Mouse (Mus musculus) yolk sac, embryonic 10.5 days (tissue): ENCODE data around the gene Sik1.
A peak's percentile ranks its signal among the peaks of the same experiment; 100 is the strongest.

ENCODE experiments used
- DNase-seq: peaks from one replicate; pipeline ENCODE4 v3.0.0-alpha.2; 2017; ENCODE audit warnings: low spot score

The Sik1 gene

GRCm38 (mm10) chr17:31831866-31832576, 23.6 kb downstream of the Sik1 start:
- DNase-seq: no peak

DNA sequence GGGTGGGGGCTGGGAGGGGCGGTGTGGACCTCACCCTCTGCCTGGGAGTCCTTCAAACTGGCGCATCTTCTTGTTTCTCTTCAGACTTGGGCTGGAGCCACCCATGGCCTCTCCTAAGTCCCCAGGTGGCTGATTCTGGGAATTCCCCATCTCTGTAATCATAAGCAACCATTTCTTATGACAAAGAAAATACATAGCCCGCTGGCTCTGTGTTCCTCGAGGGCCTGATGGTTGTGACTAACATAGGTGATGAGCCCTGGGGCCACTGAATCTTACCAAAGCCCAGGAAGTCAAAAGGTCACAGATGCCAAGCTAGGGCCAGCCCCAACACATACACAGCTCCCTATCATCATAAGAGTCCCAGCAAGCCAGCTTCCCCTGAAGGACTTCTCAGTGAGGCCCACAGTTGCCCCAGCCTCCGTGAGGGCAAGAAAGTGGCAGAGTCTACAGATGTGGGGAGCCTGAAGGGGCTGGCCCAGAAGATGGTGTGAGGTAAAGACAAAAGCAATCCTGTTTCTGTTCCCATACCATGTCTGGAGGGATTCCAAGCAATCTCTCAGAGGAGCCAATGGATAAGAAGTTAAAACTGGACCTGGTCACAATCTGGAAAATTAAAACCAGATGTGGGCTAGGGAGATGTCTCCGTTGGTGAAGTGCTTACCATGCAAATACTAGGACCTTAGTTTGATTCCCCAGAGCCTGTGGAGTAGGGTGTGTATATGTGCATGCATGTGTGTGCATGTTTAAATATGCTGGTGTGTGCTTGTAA, 24.3 kb downstream of the Sik1 start:
- no peak for DNase-seq

GRCm38 (mm10) chr17:31830506-31831075, 25.0 kb downstream of the Sik1 start:
- DNase-seq: no peak

GRCm38 (mm10) chr17:31828916-31829315, 26.7 kb downstream of the Sik1 start:
- DNase-seq: no peak

- no peak for DNase-seq
Observed at GRCm38 (mm10) chr17:31828118-31828517, 27.5 kb downstream of the Sik1 start.

GRCm38 (mm10) chr17:31827206-31827605, 28.4 kb downstream of the Sik1 start:
- no peak for DNase-seq

DNA sequence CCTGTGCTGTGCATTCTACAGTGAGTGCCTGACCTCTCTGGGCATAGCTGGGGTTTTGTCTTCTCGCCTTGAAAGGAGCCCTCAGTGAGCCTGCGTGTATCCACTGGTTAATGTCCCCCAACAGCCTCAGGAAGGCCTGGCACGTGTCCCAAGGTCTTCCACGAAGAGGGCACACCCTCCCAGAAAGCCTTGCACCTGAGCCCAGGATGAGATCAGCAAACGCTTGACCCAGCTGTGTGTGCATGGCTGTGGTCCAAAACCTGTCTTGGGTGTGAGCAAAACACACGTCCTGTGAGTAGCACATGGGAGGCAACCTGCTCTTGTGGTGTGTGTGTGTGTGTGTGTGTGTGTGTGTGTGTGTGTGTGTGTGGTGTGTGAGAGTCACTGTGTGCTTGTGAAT, 28.9 kb downstream of the Sik1 start:
- DNase-seq: no peak

GRCm38 (mm10) chr17:31825678-31826077, 29.9 kb downstream of the Sik1 start:
- DNase-seq: no peak

- DNase-seq: no peak
Observed at GRCm38 (mm10) chr17:31824812-31825211, 30.8 kb downstream of the Sik1 start.

DNA sequence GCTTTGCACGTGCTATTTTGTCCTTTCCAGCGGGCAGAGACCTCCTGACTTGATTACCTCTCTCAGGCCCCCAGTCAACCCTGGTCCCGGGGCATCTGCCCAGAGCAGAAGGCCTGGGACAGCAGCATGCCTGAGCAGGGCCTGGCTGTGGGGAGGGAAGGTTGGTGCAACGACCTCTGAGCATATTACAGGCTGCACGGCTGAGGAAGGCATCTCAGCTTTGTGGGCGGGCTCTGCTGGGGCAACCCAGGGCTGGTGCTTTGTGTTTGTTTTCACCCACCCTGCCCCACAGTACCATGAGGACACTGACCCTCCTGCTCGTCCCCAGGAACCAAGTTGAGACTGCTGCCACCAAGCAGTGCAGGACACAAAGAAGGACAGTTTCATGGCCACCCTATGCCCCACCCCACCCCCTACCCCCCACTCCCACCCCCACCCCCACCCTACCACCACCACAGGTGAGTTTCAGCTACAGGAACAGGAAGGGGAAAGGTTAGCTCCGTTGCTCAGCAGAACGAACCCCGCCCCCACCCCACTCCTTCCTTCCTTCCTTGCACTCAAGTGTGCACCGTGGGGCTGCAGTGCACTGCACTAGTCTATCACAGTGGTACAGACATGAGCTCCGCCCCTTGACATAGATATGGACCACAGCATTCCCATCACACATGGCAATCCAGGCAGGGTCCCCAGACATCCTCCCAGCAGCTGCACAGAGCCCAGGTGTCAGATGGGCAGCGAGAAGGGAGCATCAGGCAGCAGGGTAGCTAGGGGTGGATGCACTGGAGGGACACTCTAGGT, 34.3 kb downstream of the Sik1 start:
- DNase-seq: no peak

DNA sequence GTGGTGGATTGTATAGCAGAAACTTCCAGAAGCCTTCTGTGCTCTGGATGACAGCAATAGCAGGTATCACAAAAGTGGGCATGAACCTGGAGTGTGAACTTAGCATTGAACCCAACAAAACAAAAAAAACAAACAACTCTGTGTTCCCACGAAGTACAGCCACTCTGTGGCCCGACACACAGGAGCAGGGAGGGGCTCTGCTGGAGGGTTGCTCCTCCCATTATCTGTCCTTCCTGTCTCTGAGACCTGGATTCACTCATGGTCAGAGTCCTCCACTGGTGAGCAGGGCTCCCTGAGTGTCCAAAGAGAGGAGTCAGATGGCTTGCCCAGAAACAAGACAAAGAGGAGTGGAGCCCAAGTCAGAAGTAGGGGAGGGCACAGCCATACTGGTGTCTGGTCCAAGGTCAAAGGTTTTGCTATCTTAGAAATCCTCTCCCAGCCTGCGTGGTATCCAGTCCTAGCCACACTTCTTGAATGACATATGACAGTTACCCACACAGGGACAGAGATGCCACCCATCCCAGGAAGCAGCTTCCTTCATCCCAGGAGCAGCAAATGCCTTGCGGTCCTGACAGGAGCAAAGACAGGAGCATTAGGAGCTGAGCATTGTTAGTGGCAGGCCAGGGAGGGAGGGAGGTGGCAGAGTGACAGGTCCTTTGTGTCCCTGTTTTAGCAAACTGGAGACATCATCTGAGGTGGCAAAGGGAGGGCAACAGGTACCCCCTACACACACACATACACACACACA, 35.3 kb downstream of the Sik1 start:
- no peak for DNase-seq

- no peak for DNase-seq
Observed at GRCm38 (mm10) chr17:31819372-31819771, 36.2 kb downstream of the Sik1 start.

GRCm38 (mm10) chr17:31817815-31818214, 37.8 kb downstream of the Sik1 start:
- no peak for DNase-seq

DNA sequence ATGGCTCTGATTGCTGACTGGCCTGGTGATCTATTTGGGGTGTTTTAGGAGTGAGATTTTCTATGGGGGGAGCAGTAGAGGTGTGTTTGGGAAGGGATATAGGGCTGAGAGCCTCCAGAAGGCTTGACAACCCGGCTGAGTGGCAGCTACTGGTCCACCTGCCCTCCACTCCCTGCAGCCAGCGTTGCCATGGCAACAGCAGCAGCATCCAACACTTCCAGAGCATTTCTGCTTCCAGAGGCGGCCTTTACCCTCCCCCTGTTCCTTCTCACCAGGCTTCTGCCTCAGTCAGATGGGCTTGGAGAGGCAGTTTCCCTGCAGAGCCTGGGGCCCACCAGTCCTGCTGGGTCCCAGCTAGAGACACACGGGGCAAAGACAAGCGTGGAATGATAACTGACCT, 38.4 kb downstream of the Sik1 start:
- DNase-seq: no peak

DNA sequence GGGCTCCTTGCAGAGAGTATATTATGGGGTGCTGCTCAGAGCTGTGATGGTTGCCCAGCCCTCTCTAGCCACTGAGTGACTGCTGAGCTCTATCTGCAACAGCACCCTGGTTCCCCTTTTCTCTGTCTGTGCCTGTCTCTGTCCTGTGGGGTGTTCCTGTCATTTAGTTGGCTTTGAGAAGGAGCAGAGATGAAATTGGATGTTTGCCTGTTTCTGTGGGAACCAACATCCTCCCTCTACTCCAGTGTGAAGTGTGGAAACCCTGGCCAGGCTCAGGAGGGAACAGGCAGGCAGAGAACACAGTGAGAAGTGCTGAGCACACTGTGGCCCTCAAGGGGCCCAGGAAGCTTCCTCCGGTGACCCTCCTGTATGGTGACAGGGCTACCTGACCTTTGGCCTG, 40.8 kb downstream of the Sik1 start:
- no peak for DNase-seq

GRCm38 (mm10) chr17:31813938-31814622, 41.5 kb downstream of the Sik1 start:
- DNase-seq: no peak

GRCm38 (mm10) chr17:31811333-31811732, 44.3 kb downstream of the Sik1 start:
- no peak for DNase-seq

DNA sequence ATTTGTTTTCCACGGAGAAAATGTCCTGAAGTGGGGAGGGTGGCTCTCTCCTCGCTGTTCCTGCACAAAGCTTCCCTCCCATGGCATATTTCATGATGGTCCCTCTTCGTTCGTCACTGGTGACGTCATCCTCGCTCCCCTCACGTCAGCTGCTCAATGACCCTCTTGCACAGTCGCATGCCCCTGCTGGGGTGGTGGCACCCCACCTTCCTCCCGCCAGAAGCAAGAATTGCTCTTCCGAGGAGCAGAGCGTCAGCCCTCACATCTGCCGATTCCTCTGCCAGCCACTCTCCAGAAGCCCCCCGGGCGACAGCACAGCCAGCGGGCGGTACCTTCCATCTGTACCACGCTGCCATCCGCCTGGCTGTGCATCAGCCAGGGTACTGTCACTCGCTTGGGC, 45.7 kb downstream of the Sik1 start:
- no peak for DNase-seq

- DNase-seq: no peak
Observed at GRCm38 (mm10) chr17:31809136-31809535, 46.5 kb downstream of the Sik1 start.

GRCm38 (mm10) chr17:31808082-31808875, 47.3 kb downstream of the Sik1 start:
- DNase-seq: peak; percentile 41
